Mouse (Mus musculus) gastrocnemius, postnatal 14 days (tissue): ENCODE measurements at regions not wholly inside any gene's neighbourhood (a gene's known extent, or its start where the extent isn't known, plus 50 kb on each side); places are given as distances from the start of the nearest gene placed in this dataset.
A peak's percentile ranks its signal among the peaks of the same experiment; 100 is the strongest.

ENCODE experiments used
- DNase-seq: peaks from one replicate; pipeline ENCODE4 v3.0.0; 2021; ENCODE audit warnings: mixed read lengths
- intact Hi-C: fragments of 180-260 bp; cut with DNase I; formaldehyde crosslinking; loops from one replicate; pipeline ENCODE4 v1.15.1; 2025; ENCODE audit warnings: low total_unique reads

DNA sequence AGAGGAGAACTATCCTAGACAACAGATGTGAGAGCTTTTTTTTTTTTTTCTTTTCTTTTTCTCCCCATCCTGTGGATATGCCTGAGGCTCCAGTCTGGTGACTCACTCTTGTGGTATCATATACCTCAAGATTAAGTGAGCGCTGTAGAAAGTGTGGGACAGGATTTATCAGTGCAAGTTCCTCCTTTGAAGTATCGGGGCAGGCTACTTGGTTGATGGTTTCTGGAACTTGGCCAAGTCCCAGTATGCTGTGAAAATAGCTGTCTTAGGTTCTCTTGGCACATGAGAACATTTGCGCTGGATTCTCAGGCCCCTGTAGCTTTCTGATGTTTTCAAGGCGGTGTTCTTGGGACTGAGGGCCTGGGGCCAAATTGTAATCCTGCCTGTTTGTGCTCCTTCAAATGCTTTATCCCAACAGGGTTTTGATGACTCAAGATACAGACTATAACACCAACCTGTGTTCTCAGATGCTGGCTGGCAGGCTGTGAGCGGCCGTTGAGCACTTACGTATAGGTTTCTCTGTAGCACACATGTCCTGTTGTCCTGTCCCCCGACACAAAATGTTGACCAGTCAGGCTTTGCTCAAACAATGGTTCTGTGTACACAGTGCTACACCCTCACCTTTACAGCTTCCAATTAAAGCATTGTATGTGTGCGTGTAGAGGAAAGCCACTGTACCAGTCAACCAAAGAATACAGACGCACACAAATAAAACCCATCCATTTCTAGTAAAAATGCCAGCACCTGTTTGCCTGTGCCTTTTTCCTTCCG, 226.4 kb downstream of the Gm10260 start:
- intact Hi-C loops = no loop called here
- DNase-seq = no peak

DNA sequence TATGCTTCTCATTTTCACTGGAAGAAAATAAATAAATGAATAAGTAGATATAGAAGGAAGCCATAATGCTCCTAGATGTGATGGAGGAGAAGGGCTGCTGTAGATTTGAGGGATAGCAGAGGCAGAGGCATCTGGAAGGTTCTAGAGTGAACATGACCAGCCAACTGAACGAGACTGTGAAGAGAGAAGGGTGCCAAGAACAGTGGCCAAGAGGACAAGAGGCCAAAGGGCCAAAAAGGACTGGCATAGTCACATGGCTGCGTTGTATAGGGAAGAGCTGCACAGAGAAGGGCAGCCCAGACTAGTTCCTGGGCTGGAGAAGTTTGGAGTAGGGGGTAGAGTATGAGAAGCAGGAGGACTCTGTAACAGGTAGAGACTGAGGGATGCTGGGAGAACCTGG, 229.3 kb downstream of the Gm10260 start:
- no peak for DNase-seq
- intact Hi-C loops = no loop called here

DNA sequence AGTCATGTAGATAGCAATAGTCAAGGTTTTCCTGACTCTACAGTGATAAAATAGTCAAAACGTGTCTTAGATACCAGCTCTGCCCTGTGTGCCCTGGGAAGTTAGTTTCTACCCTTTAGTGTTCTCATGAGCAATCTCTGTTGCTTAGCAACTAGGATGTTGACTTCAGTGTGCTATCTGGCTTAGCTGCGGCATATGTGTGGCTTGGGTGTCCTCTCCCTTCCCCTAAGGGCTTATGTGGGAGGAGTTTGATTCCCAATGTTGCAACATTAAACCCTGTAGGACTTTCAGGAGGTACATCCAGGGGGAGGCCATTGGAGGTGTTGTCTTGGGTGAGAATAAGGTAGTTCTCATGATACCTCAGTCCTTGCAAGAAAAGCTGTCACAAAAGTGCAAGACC, 229.9 kb downstream of the Gm10260 start:
- intact Hi-C loops = no loop called here

GRCm38 (mm10) chr13:97527958-97528357, 232.5 kb downstream of the Gm10260 start:
- DNase-seq = no peak

More for the DNA sequence above, 229.9 kb downstream of the Gm10260 start:
- no peak for DNase-seq

DNA sequence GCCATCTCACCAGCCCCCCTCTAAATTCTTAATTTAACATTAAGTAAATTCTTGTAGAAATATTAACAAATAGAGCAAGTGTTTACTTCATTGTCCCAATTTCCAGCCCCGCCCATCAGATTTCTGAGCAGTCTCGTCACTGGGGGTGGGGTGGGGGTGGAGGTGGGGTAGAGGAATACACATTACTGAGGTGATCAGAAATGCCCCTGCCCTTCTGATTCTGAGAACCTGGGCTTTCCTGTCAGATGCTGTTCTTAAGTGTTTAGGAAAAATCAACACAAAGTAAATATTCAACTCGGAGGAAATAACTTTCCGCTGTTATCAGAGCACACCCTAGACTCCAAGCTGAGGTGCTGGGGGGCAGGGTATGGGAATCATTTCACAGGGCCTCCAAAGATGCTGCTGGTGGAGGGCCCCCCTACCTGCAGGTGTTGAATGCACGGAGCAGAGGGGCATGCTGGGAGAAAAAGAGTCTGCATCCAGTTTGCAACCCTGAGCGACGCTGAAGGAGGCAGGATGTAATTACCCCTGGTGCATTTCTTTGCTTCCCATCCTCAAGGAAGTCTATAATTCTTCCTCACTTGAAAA, 235.5 kb downstream of the Gm10260 start:
- no peak for DNase-seq
- intact Hi-C loops = no loop called here

More at GRCm38 (mm10) chr13:97527958-97528357, 232.5 kb downstream of the Gm10260 start:
- intact Hi-C loops = no loop called here

DNA sequence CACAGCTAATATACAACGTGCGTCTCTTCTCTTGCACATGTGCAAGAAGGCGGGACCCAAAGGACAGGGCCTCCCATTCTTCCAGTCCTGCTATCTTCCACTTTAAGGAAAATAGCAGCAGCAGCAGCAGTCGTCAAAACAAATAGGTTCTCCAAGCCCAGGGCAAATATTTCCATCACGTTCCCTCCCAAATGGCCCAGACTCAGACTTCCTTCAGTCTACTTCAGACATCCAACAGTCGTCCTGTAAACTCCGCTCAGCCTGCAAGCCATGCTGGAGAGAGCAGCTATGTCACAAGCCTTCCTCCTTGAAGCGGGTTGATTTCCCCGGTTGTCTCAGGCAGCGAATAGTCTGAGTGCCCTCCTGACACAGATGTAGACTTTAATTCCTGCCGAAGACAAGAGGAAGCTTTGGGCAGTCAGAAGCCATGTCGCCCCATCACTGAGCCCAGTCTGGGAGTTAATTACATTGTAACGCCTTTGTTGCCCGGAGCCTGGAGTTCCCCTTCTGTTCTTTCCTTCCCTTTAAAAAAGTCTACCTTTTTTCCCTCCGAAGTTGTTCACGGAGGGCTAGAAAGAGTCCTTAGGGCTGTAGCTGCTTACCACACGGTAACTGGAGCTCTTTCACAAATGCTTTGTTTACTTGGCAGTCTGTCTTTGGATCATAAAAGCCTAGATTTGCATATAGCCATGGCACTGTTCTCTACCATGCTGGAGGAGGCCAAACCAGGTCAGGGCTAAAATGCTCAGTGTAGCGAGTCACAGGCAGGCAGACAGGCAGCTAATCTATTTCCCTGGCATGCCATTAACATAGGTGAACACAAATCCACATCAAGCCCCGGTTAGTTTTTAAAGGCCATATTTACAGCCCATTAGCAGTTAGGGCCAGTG, 236.7 kb downstream of the Gm10260 start:
- intact Hi-C loops = no loop called here
- DNase-seq = no peak

DNA sequence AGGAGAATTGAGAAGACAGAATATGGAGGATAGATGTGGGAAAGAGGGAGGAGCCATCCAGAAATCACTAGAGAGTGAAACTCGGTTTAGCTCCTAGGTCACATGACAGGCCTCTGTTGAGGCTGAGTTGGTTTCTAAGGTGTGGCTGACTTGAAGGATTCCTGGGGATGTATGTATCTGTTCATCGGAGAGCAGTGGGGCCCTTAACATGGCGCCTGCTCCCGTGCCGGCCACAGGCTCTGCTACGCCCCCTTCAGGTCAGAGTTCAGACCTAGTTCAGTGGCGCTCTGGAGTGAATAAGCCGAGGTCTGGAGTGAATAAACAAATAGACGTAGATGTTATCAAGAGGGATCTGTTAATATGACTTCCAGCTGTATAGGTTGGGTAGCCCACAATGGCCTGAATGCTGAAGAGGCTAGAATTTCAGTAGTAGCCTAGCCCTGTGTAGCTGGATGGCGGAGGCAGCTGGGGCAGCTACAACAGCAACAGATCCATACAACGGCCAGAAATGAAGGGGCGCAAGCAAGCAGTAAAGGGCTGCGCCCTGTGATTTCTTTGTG, 239.4 kb downstream of the Gm10260 start:
- no peak for DNase-seq
- intact Hi-C loops = no loop called here

DNA sequence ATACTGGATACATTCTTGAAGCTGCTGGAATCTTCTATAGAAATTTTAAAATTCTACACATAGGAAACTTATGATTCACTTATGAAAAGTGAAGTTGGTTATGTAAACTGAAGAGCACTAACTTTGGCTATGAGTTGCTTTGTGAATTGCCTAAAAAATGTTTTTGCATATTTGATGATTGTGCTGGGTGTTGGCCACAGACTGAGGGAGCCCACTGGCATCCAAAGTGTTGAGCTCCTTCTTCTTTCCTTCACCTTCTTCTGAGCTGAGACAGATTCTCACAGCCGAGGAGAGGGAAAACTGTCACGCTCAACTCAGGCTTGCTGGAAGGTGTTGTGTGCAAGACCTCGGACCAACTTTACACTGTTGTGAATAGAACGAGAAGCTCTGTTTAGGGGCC, 243.7 kb downstream of the Gm10260 start:
- intact Hi-C loops = no loop called here

DNA sequence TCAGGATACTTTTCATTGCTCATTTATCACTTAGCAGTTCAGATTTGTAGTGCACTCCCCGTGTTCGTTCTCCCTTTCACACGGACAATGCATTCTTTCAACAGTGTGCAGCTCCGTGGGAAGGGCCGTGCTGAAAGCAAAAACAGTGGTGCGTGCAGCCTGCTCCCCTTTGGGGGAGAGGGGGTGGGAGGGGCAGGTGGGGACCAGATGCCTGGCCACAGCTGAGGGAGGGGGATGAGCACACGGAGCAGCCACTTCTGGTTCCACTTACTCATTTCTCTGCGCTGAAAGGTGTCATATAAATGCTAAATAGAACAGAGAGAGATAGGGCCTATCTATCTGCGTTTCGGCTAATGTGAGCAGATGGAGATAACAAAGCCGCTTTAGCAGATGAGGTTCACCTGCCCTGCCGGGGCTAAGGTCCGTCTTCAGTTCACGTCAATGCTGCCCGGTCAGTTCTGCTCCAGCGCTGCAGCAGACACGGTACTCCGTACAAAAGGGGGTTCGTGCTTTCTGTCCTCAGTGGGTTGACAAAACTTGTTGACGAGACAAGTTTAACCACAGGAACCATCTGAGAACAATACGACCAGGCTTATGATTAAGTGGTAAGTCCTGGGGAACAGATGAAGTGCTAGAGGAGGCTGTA, 245.9 kb downstream of the Gm10260 start:
- intact Hi-C loops = no loop called here
- no peak for DNase-seq

More for the DNA sequence above, 243.7 kb downstream of the Gm10260 start:
- no peak for DNase-seq

GRCm38 (mm10) chr13:97512521-97512920, 247.9 kb downstream of the Gm10260 start:
- intact Hi-C loops = no loop called here
- DNase-seq = no peak

DNA sequence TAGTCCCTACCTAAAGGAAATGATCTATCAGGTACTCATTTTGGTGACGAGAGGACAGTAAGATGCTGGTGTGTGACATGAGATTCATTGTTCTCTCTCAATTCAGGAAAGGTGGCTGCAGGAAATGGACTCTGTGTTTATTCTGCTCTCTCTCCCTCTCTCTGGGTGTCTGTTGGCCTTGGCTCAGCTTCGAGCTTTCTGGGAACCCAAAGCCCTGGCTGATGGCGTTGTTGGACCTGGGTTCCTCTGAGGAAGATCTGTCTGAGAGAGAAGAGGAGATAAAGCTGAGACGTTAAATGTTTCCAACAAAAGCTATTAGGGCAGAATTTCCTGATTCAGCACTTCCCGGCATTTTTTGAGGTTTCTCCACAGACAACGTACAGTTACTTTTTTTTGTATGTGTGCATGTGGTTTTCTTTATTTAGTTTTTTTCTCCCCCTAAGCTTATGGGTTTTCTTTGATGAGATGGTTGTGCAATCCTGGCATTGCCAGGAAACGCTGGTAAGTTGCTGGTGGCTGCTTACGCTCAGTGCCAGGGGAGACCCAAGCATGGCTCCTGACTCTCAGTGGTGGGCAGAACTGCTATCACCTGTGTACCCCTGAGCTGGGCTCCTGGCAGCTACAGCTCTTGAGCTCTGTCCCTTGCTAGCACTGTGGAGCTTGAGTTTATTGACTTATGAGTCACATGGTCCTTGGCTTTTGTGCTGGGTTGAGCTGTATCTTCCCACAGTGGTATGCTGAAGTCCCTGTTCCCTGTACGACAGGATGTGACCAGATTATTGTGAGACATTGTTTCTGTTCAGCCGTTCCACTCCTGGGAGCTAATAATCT, 249.8 kb downstream of the Gm10260 start:
- DNase-seq = no peak
- intact Hi-C loops = no loop called here

DNA sequence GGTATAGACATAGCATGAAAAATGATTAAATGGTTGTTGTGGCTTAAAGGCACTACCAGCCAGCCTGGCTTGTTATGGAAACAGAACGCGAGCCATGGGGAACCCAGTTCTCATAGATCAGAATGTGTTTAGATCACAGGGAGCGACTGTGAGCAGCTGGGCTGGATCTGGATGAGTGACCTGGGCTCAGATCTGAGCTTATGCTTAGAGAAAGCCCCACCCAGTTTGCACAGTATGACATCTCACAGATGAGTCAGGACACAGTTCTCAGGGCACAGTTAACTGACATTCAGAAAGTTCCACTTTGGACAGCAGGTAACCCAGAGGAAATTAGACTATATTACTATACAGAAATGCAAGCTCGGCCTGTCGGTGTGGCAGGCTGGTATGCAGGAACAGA, 255.5 kb downstream of the Gm10260 start:
- intact Hi-C loops = no loop called here

GRCm38 (mm10) chr13:97503955-97504739, 256.3 kb downstream of the Gm10260 start:
- no peak for DNase-seq

More for the DNA sequence above, 255.5 kb downstream of the Gm10260 start:
- no peak for DNase-seq

DNA sequence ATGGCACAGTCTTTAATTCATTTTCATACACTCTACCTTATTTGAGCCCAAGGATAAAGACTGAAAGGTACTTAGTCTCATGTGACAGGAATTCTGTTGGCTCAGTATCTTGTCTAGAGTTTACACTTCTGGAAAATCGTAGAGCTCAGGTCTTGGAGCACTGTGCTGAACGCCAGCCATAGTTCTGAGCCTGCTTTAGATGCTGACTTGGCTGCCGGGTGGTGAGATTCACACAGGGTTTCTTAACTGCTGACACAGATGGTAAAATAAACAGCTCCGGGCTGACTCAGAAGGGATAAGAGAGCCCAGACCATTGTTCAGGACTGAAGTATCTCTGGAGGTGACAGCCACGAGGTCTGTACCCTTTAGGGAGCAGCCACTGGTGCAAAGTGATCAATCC, 257.0 kb downstream of the Gm10260 start:
- peak; percentile 31 for DNase-seq
- intact Hi-C loops = no loop called here

More at GRCm38 (mm10) chr13:97503955-97504739, 256.3 kb downstream of the Gm10260 start:
- intact Hi-C loops = no loop called here

DNA sequence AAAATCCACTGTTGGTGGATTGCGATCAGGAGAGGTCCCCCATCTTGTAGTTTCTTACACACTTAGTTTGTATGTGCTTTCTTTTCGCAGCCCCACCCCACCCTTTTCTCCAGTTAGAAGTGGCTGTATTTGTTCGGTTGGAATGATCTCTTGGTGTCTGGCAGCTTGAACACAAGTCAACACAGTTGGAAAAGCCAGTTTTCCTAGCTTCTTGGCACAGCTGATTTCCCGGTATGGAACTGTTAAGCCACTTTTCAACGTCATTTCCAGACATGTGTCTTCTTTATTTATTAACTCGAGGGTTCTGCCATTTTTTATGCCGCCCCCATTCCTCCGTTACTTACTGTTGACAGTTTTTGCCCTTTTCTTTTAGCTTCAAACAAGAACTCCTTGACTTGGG, 259.2 kb downstream of the Enc1 start:
- no peak for DNase-seq
- intact Hi-C loops = no loop called here

DNA sequence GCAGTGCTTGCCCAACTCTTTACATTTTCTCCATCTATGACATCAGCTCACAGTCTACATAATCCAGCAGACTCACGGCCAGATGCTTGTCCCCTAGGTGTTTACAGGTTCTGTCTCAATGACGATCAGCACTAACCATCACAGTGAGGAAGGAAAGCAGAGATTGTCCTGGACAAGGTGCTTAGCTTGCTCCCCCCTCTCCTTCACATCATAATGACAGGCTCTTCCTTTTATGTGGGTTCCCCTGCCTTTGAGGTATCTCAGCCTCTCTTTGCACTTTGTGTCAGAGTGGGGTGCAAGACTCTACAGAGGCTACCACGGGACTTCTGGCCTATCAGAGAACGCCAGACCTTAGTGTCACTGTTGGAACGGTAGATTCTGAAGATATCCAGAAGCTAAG, 258.1 kb downstream of the Enc1 start:
- intact Hi-C loops = no loop called here
- no peak for DNase-seq

DNA sequence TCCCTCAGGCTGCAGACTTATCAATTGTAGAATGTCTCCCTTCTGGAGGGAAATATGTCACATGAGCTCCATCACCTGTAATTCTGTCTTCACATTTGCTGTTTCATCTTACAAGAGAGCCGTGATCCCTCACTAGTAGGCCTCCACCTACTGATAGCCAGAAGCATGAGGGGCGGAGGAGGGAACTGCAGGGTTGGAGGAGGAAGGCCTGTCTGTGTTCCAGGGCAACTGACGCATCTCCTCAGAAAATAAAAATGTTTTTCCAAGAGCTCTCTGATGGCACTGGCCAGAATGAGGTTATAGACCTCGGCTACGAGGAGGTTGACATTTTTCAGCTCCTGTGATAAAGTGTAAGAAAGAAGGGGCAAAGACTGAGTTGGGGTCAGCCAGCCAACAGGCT, 257.0 kb downstream of the Enc1 start:
- intact Hi-C loops = no loop called here
- DNase-seq = no peak

DNA sequence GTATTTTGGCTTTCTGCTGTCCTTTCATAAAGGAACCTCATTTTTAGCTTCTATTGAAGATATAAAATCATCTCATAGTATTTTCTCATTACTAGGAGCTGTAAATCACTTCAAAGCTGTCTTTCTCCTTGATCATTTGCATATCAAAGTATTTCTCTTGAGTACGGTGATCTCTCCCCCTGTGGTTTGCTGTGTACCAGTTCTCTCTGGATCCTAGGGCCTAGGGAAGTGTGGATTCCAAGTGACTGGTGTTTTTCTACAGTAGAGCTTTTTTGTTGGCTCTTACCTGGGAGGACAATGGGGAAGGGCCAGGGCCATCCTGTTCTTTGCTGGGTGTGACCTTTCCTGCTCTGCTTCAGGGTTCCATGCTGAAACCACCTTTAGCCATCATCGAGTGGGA, 253.9 kb downstream of the Enc1 start:
- no peak for DNase-seq
- intact Hi-C loops = no loop called here
